Mouse (Mus musculus) kidney, adult 2 months (tissue): ENCODE results near the gene Rfx3.

Experiments
- CTCF ChIP-seq: fragments of 200-500 bp; conservative IDR thresholded peaks from 2 replicates; pipeline ENCODE4 v1.5.1; 2011; ENCODE audit warnings: low read depth, mild to moderate bottlenecking, control low read depth, low read length, moderate library complexity, mixed read lengths; ENCODE audit not compliant: insufficient read depth, insufficient read length
- POLR2A ChIP-seq: fragments of 200-500 bp; IDR thresholded peaks from one replicate; pipeline ENCODE4 v1.6.1; 2011; ENCODE audit warnings: low read depth, low read length, control low read depth

GRCm38 (mm10) chr19:28052058-28052457 lies 41.1 kb upstream of the Rfx3 start:
- TF ChIP-seq CTCF (no peak), POLR2A (no peak)
